Mouse (Mus musculus) brain, embryonic 14.5 days (tissue): ENCODE results near the gene Zdhhc21.

Source experiments
- CTCF ChIP-seq: fragments of 200-500 bp; IDR thresholded peaks from 2 replicates; pipeline ENCODE4 v1.5.1; 2012; ENCODE audit warnings: inconsistent platforms, mild to moderate bottlenecking, moderate library complexity, borderline replicate concordance; ENCODE audit not compliant: insufficient read depth, insufficient read length; ENCODE audit errors: extremely low read depth
- POLR2A ChIP-seq: fragments of 200-500 bp; IDR thresholded peaks from 2 replicates; pipeline ENCODE4 v1.6.1; 2012; ENCODE audit warnings: mild to moderate bottlenecking, inconsistent platforms, borderline replicate concordance; ENCODE audit not compliant: poor library complexity, insufficient read depth, insufficient read length, severe bottlenecking; ENCODE audit errors: extremely low read depth

DNA sequence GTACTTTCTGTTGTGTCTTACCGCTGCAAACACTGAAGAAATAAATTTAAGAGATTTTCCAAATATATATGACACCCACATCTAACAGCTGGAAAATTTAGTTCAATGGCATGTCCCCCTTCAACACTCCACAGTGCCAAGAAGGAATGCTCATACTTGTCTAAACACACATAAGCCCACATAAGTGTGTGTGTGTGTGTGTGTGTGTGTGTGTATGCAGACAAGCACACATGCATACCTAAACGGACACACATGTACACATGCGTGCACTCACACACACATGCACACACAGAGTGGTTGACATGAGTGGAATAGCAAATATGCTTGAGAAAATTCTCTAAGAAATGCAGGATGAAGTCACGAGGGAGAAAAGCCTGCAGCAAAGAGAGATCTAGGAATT is 12.8 kb upstream of the Zdhhc21 start:
- TF ChIP-seq POLR2A (no peak), CTCF (no peak)
